Mouse (Mus musculus) neural tube, embryonic 10.5 days (tissue): Measurements from ENCODE around the gene Syt7.

Experiments used
- DNase-seq: peaks from one replicate; pipeline ENCODE4 v3.0.0-alpha.2; 2017; ENCODE audit warnings: low spot score; ENCODE audit errors: extremely low spot score

The Syt7 gene

GRCm38 (mm10) chr19:10421986-10422976 lies 33.4 kb downstream of the Syt7 start:
- DNase-seq, result peak; percentile 61

- no peak for DNase-seq
Observed at GRCm38 (mm10) chr19:10424751-10425150, 35.9 kb downstream of the Syt7 start.

- DNase-seq, result no peak
Observed at GRCm38 (mm10) chr19:10425484-10426270, 36.8 kb downstream of the Syt7 start.

- DNase-seq, result no peak
Observed at GRCm38 (mm10) chr19:10426312-10426711, 37.4 kb downstream of the Syt7 start.

- no peak for DNase-seq
Observed at GRCm38 (mm10) chr19:10426793-10427192, 37.9 kb downstream of the Syt7 start.

GRCm38 (mm10) chr19:10427431-10427830 lies 38.5 kb downstream of the Syt7 start:
- DNase-seq, result no peak

GRCm38 (mm10) chr19:10429371-10429770 lies 40.5 kb downstream of the Syt7 start:
- no peak for DNase-seq

- DNase-seq, result no peak
Observed at GRCm38 (mm10) chr19:10431410-10431809, 42.5 kb downstream of the Syt7 start.

GRCm38 (mm10) chr19:10431841-10432240 lies 43.0 kb downstream of the Syt7 start:
- no peak for DNase-seq

- DNase-seq, result no peak
Observed at GRCm38 (mm10) chr19:10433225-10433624, 44.3 kb downstream of the Syt7 start.

- no peak for DNase-seq
Observed at GRCm38 (mm10) chr19:10433879-10434540, 45.1 kb downstream of the Syt7 start.

GRCm38 (mm10) chr19:10434927-10435326 lies 46.0 kb downstream of the Syt7 start:
- no peak for DNase-seq

- DNase-seq, result peak; percentile 70
Observed at GRCm38 (mm10) chr19:10435908-10436307, 47.0 kb downstream of the Syt7 start.

- no peak for DNase-seq
Observed at GRCm38 (mm10) chr19:10436726-10437125, 47.8 kb downstream of the Syt7 start.

GRCm38 (mm10) chr19:10437521-10437920 lies 48.6 kb downstream of the Syt7 start:
- DNase-seq, result no peak

- DNase-seq, result no peak
Observed at GRCm38 (mm10) chr19:10444685-10445369, 55.9 kb downstream of the Syt7 start.

- no peak for DNase-seq
Observed at GRCm38 (mm10) chr19:10448275-10448674, 59.4 kb downstream of the Syt7 start.

GRCm38 (mm10) chr19:10449190-10449589 lies 60.3 kb downstream of the Syt7 start:
- no peak for DNase-seq

- peak; percentile 75 for DNase-seq
Observed at GRCm38 (mm10) chr19:10449708-10450107, 60.8 kb downstream of the Syt7 start.

GRCm38 (mm10) chr19:10454718-10455436 lies 66.0 kb downstream of the Syt7 start:
- no peak for DNase-seq
